ENCODE assay signal across 9 mouse cellular contexts in genomic region chr6:128355201-128355681, GRCm38 (mm10). TPM values are rescaled to one million over a fixed set of nuclear protein-coding genes. Genes with fewer than 3 reads are reported as not detected.
DNase-seq lines count a peak whose midpoint lies in the region; ATAC-seq and TF ChIP-seq lines count a peak whose summit lies in the region.
"Had no signal": no experiment of that assay in that cellular context is flagged by ENCODE, and none has a peak within 500 bp of the region (broad histone marks: within the 10 kb centered on the region; RNA-seq: fewer than 3 reads in every experiment).

No protein-coding gene starts in this region.

- intact Hi-C loops in heart, postnatal 25 days (cut with DNase I) = no loop called here
- intact Hi-C loops in left cerebral cortex, adult 2 months (cut with DNase I) = loop anchor here (5.0 kb wide), 2 partner anchors 123 to 153 kb away; no protein-coding TSS in a partner anchor

- peak; percentile 79 for ATAC-seq in forebrain, postnatal 0 days
- peak; percentile 77 for ATAC-seq in hindbrain, embryonic 14.5 days (ENCODE audit: low FRiP score)
- ATAC-seq in stomach, postnatal 0 days (ENCODE audit: low FRiP score, low TSS enrichment) = peak; percentile 73

- DNase-seq in heart, adult 11 months = peak; percentile 94
- DNase-seq in heart, postnatal 25 days (ENCODE audit: low spot score) = no peak
- DNase-seq in forebrain, postnatal 0 days = peak; percentile 79
- DNase-seq in hindbrain, embryonic 14.5 days (ENCODE audit: low spot score) = peak; percentile 42
- DNase-seq in left cerebral cortex, adult 2 months (ENCODE audit: extremely low spot score in 1 of 2, low spot score in 2 of 2) = peak; percentile 37 to 38
- no peak for DNase-seq in stomach, postnatal 0 days (ENCODE audit: low spot score)

- no peaks in the 10 kb centered on the region for H3K27me3 ChIP-seq in forebrain, postnatal 0 days (ENCODE audit: insufficient read depth, low read length)
- no peaks in the 10 kb centered on the region for H3K27me3 ChIP-seq in hindbrain, embryonic 14.5 days (ENCODE audit: control insufficient read depth, insufficient read depth, low read length)
- H3K27me3 ChIP-seq in stomach, postnatal 0 days (ENCODE audit: control insufficient read depth, insufficient read depth, low read length) = no peaks in the 10 kb centered on the region

- H3K9me3 ChIP-seq in forebrain, postnatal 0 days (ENCODE audit: low read length) = no peaks in the 10 kb centered on the region
- no peaks in the 10 kb centered on the region for H3K9me3 ChIP-seq in hindbrain, embryonic 14.5 days (ENCODE audit: control insufficient read depth, low read length)
- H3K9me3 ChIP-seq in stomach, postnatal 0 days (ENCODE audit: control insufficient read depth, low read length) = no peaks in the 10 kb centered on the region

- peaks cover 7% of the 10 kb centered on the region; the same call in 1 of the 2 replicates for H3K79me2 ChIP-seq in macrophage (ENCODE audit: inconsistent target)

- H3K27ac ChIP-seq in bone marrow, adult 2 months (ENCODE audit: control insufficient read depth, insufficient read depth, low read depth, low read length, poor library complexity) = no peak overlapping the region
- H3K27ac ChIP-seq in forebrain, postnatal 0 days (ENCODE audit: low read depth, low read length) = peak overlapping the region; percentile 89
- peak overlapping the region; percentile 85 for H3K27ac ChIP-seq in hindbrain, embryonic 14.5 days
- H3K27ac ChIP-seq in left cerebral cortex, adult 2 months = peak overlapping the region; percentile 88
- H3K27ac ChIP-seq in macrophage = no peak overlapping the region
- peak overlapping the region; percentile 85 for H3K27ac ChIP-seq in stomach, postnatal 0 days (replicated peaks)

- WGBS in bone marrow, adult 2 months = 2% methylated on average over 28 of the region's 28 CpGs
- under 1% methylated on average over 26 of the region's 28 CpGs for WGBS in forebrain, postnatal 0 days
- under 1% methylated on average over 28 of the region's 28 CpGs for WGBS in hindbrain, embryonic 14.5 days
- WGBS in macrophage (ENCODE audit: missing documents) = 4% methylated on average over 28 of the region's 28 CpGs
- WGBS in stomach, postnatal 0 days = under 1% methylated on average over 28 of the region's 28 CpGs

- no peak for TF ChIP-seq POLR2A in bone marrow, adult 2 months (IDR thresholded peaks at IDR 0.05; ENCODE audit: borderline replicate concordance, control insufficient read depth, low read depth, low read length)

- no peak for TF ChIP-seq EP300 in stomach, postnatal 0 days (optimal IDR thresholded peaks at IDR 0.05)

- H3K4me3 ChIP-seq in bone marrow, adult 2 months (replicated peaks; ENCODE audit: control insufficient read depth, low read depth, low read length) = peak overlapping the region; percentile 59
- peak overlapping the region; percentile 73 for H3K4me3 ChIP-seq in forebrain, postnatal 0 days (ENCODE audit: low read depth, low read length)
- H3K4me3 ChIP-seq in hindbrain, embryonic 14.5 days (replicated peaks; ENCODE audit: low read length) = peak overlapping the region; percentile 67
- peak overlapping the region; percentile 75 for H3K4me3 ChIP-seq in left cerebral cortex, adult 2 months
- H3K4me3 ChIP-seq in macrophage (ENCODE audit: inconsistent target) = peak overlapping the region; percentile 77
- peak overlapping the region; percentile 75 for H3K4me3 ChIP-seq in stomach, postnatal 0 days (ENCODE audit: low read depth, low read length)

- peaks cover 10% of the 10 kb centered on the region for H3K36me3 ChIP-seq in forebrain, postnatal 0 days (ENCODE audit: insufficient read depth)
- peaks cover 26% of the 10 kb centered on the region for H3K36me3 ChIP-seq in hindbrain, embryonic 14.5 days (replicated peaks; ENCODE audit: control insufficient read depth, insufficient read depth)
- H3K36me3 ChIP-seq in macrophage (ENCODE audit: inconsistent target) = no peaks in the 10 kb centered on the region
- H3K36me3 ChIP-seq in stomach, postnatal 0 days (ENCODE audit: control insufficient read depth, insufficient read depth, low read length) = peaks cover 6% of the 10 kb centered on the region

- TF ChIP-seq CTCF in bone marrow, adult 2 months (IDR thresholded peaks at IDR 0.05; ENCODE audit: control insufficient read depth, insufficient read depth, low read length) = no peak
- TF ChIP-seq CTCF in forebrain, postnatal 0 days (IDR thresholded peaks at IDR 0.05; ENCODE audit: low read depth) = no peak
- no peak for TF ChIP-seq CTCF in left cerebral cortex, adult 2 months (IDR thresholded peaks at IDR 0.05)
- TF ChIP-seq CTCF in stomach, postnatal 0 days (IDR thresholded peaks at IDR 0.05; ENCODE audit: low read depth) = no peak

- H3K4me1 ChIP-seq in bone marrow, adult 2 months (ENCODE audit: control insufficient read depth, insufficient read depth, low read length) = no peaks in the 10 kb centered on the region
- H3K4me1 ChIP-seq in forebrain, postnatal 0 days (ENCODE audit: insufficient read depth) = peaks cover 7% of the 10 kb centered on the region; the same call in 1 of the 2 replicates
- peaks cover 13% of the 10 kb centered on the region for H3K4me1 ChIP-seq in hindbrain, embryonic 14.5 days (replicated peaks; ENCODE audit: control insufficient read depth, insufficient read depth, low read length)
- no peaks in the 10 kb centered on the region for H3K4me1 ChIP-seq in stomach, postnatal 0 days (replicated peaks; ENCODE audit: control insufficient read depth, insufficient read depth)

- H3K9ac ChIP-seq in forebrain, postnatal 0 days = peak overlapping the region; percentile 79
- peak overlapping the region; percentile 74 for H3K9ac ChIP-seq in hindbrain, embryonic 14.5 days
- H3K9ac ChIP-seq in stomach, postnatal 0 days (ENCODE audit: low read length) = peak overlapping the region; percentile 76

- peak overlapping the region; percentile 66 for H3K4me2 ChIP-seq in forebrain, postnatal 0 days (ENCODE audit: low read depth)
- peak overlapping the region; percentile 58 for H3K4me2 ChIP-seq in hindbrain, embryonic 14.5 days (replicated peaks)
- peak overlapping the region; percentile 80 for H3K4me2 ChIP-seq in stomach, postnatal 0 days (replicated peaks; ENCODE audit: low read depth)

RNA-seq across cellular contexts. Expression of gene Tulp3, which starts 0.4 kb away (rescaled TPM):
- 1 to 10 TPM; 6.7 to 8.7 TPM for total RNA-seq in heart, postnatal 25 days (2021)
- 4.3 and 7.1 TPM in 2 replicates for polyA plus RNA-seq in bone marrow, adult 2 months (2011; ENCODE audit: insufficient read depth, insufficient read length, low replicate concordance, missing spikeins)
- total RNA-seq in forebrain, postnatal 0 days (2014; rRNA removed) = 12.6 and 13.5 TPM in 2 replicates
- 8.1 and 11.0 TPM in 2 replicates for polyA plus RNA-seq in forebrain, postnatal 0 days (2015; fragmentation: Nextera tagmentation; extraction: Ambion mirVana)
- 14.3 and 20.0 TPM in 2 replicates for polyA plus RNA-seq in hindbrain, embryonic 14.5 days (2014; fragmentation: Nextera tagmentation; extraction: Ambion mirVana)
- total RNA-seq in left cerebral cortex, adult 2 months (2021) = 10 to 100 TPM; 20.1 to 21.9 TPM
- total RNA-seq in macrophage (2018; cell fraction: chromatin; rRNA removed) = 10 to 100 TPM in 13 of 26 experiments, 1 to 10 TPM in 13; 2.5 to 20.2 (median 10.4) TPM
- total RNA-seq in macrophage (2018; cell fraction: cytosol; rRNA removed) = 1 to 10 TPM; 3.4 to 7.8 (median 6.7) TPM
- total RNA-seq in macrophage (2018; cell fraction: nucleus; rRNA removed) = 10 to 100 TPM in 7 of 26 experiments, 1 to 10 TPM in 19; 2.5 to 17.5 (median 7.1) TPM
- polyA plus RNA-seq in macrophage (2018) = 4.4 to 7.7 TPM (median 4.6 TPM) in 3 replicates
- 5.0 and 5.3 TPM in 2 replicates for polyA plus RNA-seq in stomach, postnatal 0 days (2015; fragmentation: Nextera tagmentation; extraction: Ambion mirVana)

RNA-seq across cellular contexts. Expression of gene Rhno1, which starts 7.5 kb away (rescaled TPM):
- 1 to 10 TPM; 8.5 to 9.8 TPM for total RNA-seq in heart, postnatal 25 days (2021)
- 54.9 and 94.2 TPM in 2 replicates for polyA plus RNA-seq in bone marrow, adult 2 months (2011; ENCODE audit: insufficient read depth, insufficient read length, low replicate concordance, missing spikeins)
- total RNA-seq in forebrain, postnatal 0 days (2014; rRNA removed) = 21.5 and 32.1 TPM in 2 replicates
- polyA plus RNA-seq in forebrain, postnatal 0 days (2015; fragmentation: Nextera tagmentation; extraction: Ambion mirVana) = 67.8 and 69.0 TPM in 2 replicates
- polyA plus RNA-seq in hindbrain, embryonic 14.5 days (2014; fragmentation: Nextera tagmentation; extraction: Ambion mirVana) = 76.6 and 78.4 TPM in 2 replicates
- 10 to 100 TPM; 18.4 to 19.1 TPM for total RNA-seq in left cerebral cortex, adult 2 months (2021)
- total RNA-seq in macrophage (2018; cell fraction: chromatin; rRNA removed) = 10 to 100 TPM in 25 of 26 experiments, 1 to 10 TPM in 1; 10.0 to 45.1 (median 24.6) TPM
- total RNA-seq in macrophage (2018; cell fraction: cytosol; rRNA removed) = 10 to 100 TPM in 13 of 26 experiments, 1 to 10 TPM in 13; 5.8 to 16.2 (median 9.8) TPM
- total RNA-seq in macrophage (2018; cell fraction: nucleus; rRNA removed) = 10 to 100 TPM; 11.1 to 48.3 (median 21.5) TPM
- polyA plus RNA-seq in macrophage (2018) = 10.4 to 13.5 TPM (median 12.6 TPM) in 3 replicates
- polyA plus RNA-seq in stomach, postnatal 0 days (2015; fragmentation: Nextera tagmentation; extraction: Ambion mirVana) = 39.1 and 41.0 TPM in 2 replicates

RNA-seq across cellular contexts. Expression of gene Foxm1, which starts 7.5 kb away (rescaled TPM):
- 1 to 10 TPM; 1.5 to 1.6 TPM for total RNA-seq in heart, postnatal 25 days (2021)
- 23.6 and 45.3 TPM in 2 replicates for polyA plus RNA-seq in bone marrow, adult 2 months (2011; ENCODE audit: insufficient read depth, insufficient read length, low replicate concordance, missing spikeins)
- 3.5 and 7.3 TPM in 2 replicates for total RNA-seq in forebrain, postnatal 0 days (2014; rRNA removed)
- 3.9 and 4.0 TPM in 2 replicates for polyA plus RNA-seq in forebrain, postnatal 0 days (2015; fragmentation: Nextera tagmentation; extraction: Ambion mirVana)
- polyA plus RNA-seq in hindbrain, embryonic 14.5 days (2014; fragmentation: Nextera tagmentation; extraction: Ambion mirVana) = 6.7 and 7.7 TPM in 2 replicates
- 1 to 10 TPM; 1.1 to 2.1 TPM for total RNA-seq in left cerebral cortex, adult 2 months (2021)
- total RNA-seq in macrophage (2018; cell fraction: chromatin; rRNA removed) = 10 to 100 TPM in 9 of 26 experiments, 1 to 10 TPM in 17; 3.8 to 35.1 (median 7.7) TPM
- total RNA-seq in macrophage (2018; cell fraction: cytosol; rRNA removed) = 1 to 10 TPM in 24 of 26 experiments, under 1 TPM in 2; 0.82 to 5.0 (median 1.7) TPM
- total RNA-seq in macrophage (2018; cell fraction: nucleus; rRNA removed) = 10 to 100 TPM in 2 of 26 experiments, 1 to 10 TPM in 24; 2.1 to 30.2 (median 5.0) TPM
- 1.3 to 6.1 TPM (median 4.1 TPM) in 3 replicates for polyA plus RNA-seq in macrophage (2018)
- polyA plus RNA-seq in stomach, postnatal 0 days (2015; fragmentation: Nextera tagmentation; extraction: Ambion mirVana) = 5.4 and 5.7 TPM in 2 replicates

RNA-seq across cellular contexts. Expression of gene Tex52, which starts 20.0 kb away (rescaled TPM):
- total RNA-seq in heart, postnatal 25 days (2021) = not detected
- not detected in 2 replicates for polyA plus RNA-seq in bone marrow, adult 2 months (2011; ENCODE audit: insufficient read depth, insufficient read length, low replicate concordance, missing spikeins)
- 0.15 TPM in 1 of 2 replicates, not detected in the other for total RNA-seq in forebrain, postnatal 0 days (2014; rRNA removed)
- polyA plus RNA-seq in forebrain, postnatal 0 days (2015; fragmentation: Nextera tagmentation; extraction: Ambion mirVana) = 0.30 and 0.58 TPM in 2 replicates
- polyA plus RNA-seq in hindbrain, embryonic 14.5 days (2014; fragmentation: Nextera tagmentation; extraction: Ambion mirVana) = 0.34 and 0.58 TPM in 2 replicates
- 1 to 10 TPM in 1 of 2 experiments, under 1 TPM in 1; 0.79 to 1.1 TPM for total RNA-seq in left cerebral cortex, adult 2 months (2021)
- not detected for total RNA-seq in macrophage (2018; cell fraction: chromatin; rRNA removed)
- total RNA-seq in macrophage (2018; cell fraction: cytosol; rRNA removed) = not detected
- not detected for total RNA-seq in macrophage (2018; cell fraction: nucleus; rRNA removed)
- not detected in 3 replicates for polyA plus RNA-seq in macrophage (2018)
- 0.10 and 0.18 TPM in 2 replicates for polyA plus RNA-seq in stomach, postnatal 0 days (2015; fragmentation: Nextera tagmentation; extraction: Ambion mirVana)
- total RNA-seq: left cerebral cortex, postnatal 10 days had no signal

RNA-seq across cellular contexts. Expression of gene Gm44596, which starts 20.1 kb away (rescaled TPM):
- total RNA-seq in heart, postnatal 25 days (2021) = not detected
- not detected in 2 replicates for polyA plus RNA-seq in bone marrow, adult 2 months (2011; ENCODE audit: insufficient read depth, insufficient read length, low replicate concordance, missing spikeins)
- not detected in 2 replicates for total RNA-seq in forebrain, postnatal 0 days (2014; rRNA removed)
- not detected in 2 replicates for polyA plus RNA-seq in forebrain, postnatal 0 days (2015; fragmentation: Nextera tagmentation; extraction: Ambion mirVana)
- polyA plus RNA-seq in hindbrain, embryonic 14.5 days (2014; fragmentation: Nextera tagmentation; extraction: Ambion mirVana) = not detected in 2 replicates
- not detected for total RNA-seq in left cerebral cortex, adult 2 months (2021)
- total RNA-seq in macrophage (2018; cell fraction: chromatin; rRNA removed) = not detected
- total RNA-seq in macrophage (2018; cell fraction: cytosol; rRNA removed) = not detected
- not detected for total RNA-seq in macrophage (2018; cell fraction: nucleus; rRNA removed)
- polyA plus RNA-seq in macrophage (2018) = not detected in 3 replicates
- not detected in 2 replicates for polyA plus RNA-seq in stomach, postnatal 0 days (2015; fragmentation: Nextera tagmentation; extraction: Ambion mirVana)
- total RNA-seq: left cerebral cortex, postnatal 10 days had no signal

Comparison
In these comparisons a context has a peak if more than half of its experiments do, and no peak if none do; other contexts are left out.
1. DNase-seq: peak in heart, adult 11 months (single experiment), forebrain, postnatal 0 days (single experiment), hindbrain, embryonic 14.5 days (single experiment) and left cerebral cortex, adult 2 months (2 of 2); none in heart, postnatal 25 days (single experiment) and stomach, postnatal 0 days (single experiment).
2. H3K27ac ChIP-seq: peak in forebrain, postnatal 0 days (single experiment), hindbrain, embryonic 14.5 days (single experiment), left cerebral cortex, adult 2 months (single experiment) and stomach, postnatal 0 days (single experiment); none in bone marrow, adult 2 months (single experiment) and macrophage (single experiment).
3. Peak in every context shown above with its lines, with median percentiles within 50 percentile points of each other: H3K4me3 ChIP-seq, ATAC-seq, H3K4me2 ChIP-seq and H3K9ac ChIP-seq.